Mouse (Mus musculus): ENCODE measurements around the gene Zfp451. TPM values are rescaled to one million over a fixed set of nuclear protein-coding genes. Genes with fewer than 3 reads are reported as not detected.
A peak's percentile ranks its signal among the peaks of the same experiment; 100 is the strongest.

Zfp451 gene
- polyA plus RNA-seq, 1 experiment from 2014 or later = 34.3 TPM

DNA sequence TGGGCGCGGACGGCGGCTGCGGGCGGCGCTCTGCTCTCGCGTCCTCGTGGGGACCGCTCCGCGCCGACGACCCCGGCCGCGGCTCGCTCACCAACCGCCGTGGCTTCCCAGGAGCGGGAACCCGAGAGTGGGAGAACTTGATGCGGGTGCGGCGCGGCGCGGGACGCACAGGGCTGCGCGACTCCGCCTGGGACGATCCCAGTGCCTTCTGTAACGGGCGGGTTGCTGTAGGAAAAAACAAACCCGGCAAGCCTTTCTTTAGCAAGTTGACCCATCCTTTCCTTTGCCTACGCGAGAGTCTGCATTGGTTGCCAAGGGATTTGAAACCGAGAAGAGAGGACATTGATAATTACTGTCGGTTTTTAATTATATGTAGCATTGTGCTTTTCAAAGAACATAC lies 94.2 kb downstream of the Zfp451 start:
- H3K9ac ChIP-seq = peak overlapping the region; percentile 89
- WGBS = under 1% methylated on average over 41 of the region's 41 CpGs
- no peak for TF ChIP-seq CTCF (IDR thresholded peaks at IDR 0.05; ENCODE audit: low read depth)
- peak overlapping the region; percentile 90 for H3K27ac ChIP-seq (ENCODE audit: low read depth)
- peaks cover 26% of the 10 kb centered on the region for H3K36me3 ChIP-seq (ENCODE audit: insufficient read depth)
- H3K4me3 ChIP-seq (ENCODE audit: low read depth, low read length) = peak overlapping the region; percentile 79
- peak; percentile 72 for ATAC-seq (ENCODE audit: insufficient read depth)
- no peaks in the 10 kb centered on the region for H3K9me3 ChIP-seq (ENCODE audit: low read depth, low read length)
- H3K27me3 ChIP-seq (ENCODE audit: insufficient read depth, low read length) = no peaks in the 10 kb centered on the region
- H3K4me1 ChIP-seq (ENCODE audit: insufficient read depth) = peaks cover 4% of the 10 kb centered on the region
- peak overlapping the region; percentile 69 for H3K4me2 ChIP-seq
- no peak for DNase-seq

DNA sequence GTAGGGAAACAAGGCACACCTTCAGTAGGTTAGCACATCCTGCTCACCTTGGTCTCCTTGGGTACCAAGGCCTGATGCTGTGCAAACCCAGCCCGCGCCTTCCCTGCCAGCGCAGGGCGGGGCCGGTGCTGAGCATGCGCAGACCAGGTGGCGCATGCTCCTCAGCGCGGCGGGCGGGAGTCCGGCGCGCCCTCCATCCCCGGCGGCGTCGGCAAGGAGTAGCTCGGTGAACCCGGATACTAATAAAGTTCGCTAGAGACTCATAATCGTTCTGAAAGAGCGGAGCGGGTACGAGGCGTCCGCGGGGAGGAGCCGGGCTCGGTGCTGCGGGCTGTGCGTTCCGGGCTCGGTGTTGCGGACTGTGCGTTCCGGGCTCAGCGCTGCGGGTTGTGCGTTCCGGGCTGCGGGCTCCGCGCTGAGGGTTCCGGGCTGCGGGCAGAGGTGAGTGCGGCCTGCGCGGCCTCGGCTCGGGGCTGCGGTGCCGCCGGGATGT lies 94.6 kb downstream of the Zfp451 start, which contains the start of gene Rab23:
Rab23 (plus strand) TSS at position 155 of the 493 bp plus-strand sequence.
- Histone ChIP-seq H3K4me2 (peak within 1 kb of the TSS; percentile 69), H3K4me1 (ENCODE audit: insufficient read depth) (peaks cover 4% of the 10 kb centered on the region), H3K9ac (peak within 1 kb of the TSS; percentile 89), H3K27ac (ENCODE audit: low read depth) (peak within 1 kb of the TSS; percentile 90), H3K4me3 (ENCODE audit: low read depth, low read length) (peak within 1 kb of the TSS; percentile 79), H3K27me3 (ENCODE audit: insufficient read depth, low read length) (no peaks in the 10 kb centered on the region), H3K9me3 (ENCODE audit: low read depth, low read length) (no peaks in the 10 kb centered on the region), H3K36me3 (ENCODE audit: insufficient read depth) (peaks cover 21% of the 10 kb centered on the region)
- under 1% methylated on average over 54 of the region's 54 CpGs for WGBS
- TF ChIP-seq CTCF (IDR thresholded peaks at IDR 0.05; ENCODE audit: low read depth) = no peak
- DNase-seq (peak; percentile 91), ATAC-seq (ENCODE audit: insufficient read depth) (peak; percentile 97)

DNA sequence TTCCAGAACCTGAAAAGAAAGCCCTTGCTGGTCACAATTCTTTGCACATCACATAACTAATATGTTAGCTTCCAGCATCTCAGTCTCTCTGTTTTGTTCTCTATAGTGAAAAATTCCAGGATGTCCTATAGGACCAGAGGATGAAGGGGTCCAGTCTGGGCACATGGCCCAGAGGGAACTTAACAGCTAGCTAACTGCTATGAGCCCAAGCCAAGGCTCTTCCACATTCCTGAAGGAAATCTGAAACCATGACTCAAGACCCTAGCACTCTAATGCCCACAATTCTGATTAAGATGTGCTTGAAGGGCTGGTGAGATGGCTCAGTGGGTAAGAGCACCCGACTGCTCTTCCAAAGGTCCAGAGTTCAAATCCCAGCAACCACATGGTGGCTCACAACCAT lies 96.8 kb downstream of the Zfp451 start:
- H3K9me3 ChIP-seq (ENCODE audit: low read depth, low read length) = no peaks in the 10 kb centered on the region
- no peak for ATAC-seq (ENCODE audit: insufficient read depth)

DNA sequence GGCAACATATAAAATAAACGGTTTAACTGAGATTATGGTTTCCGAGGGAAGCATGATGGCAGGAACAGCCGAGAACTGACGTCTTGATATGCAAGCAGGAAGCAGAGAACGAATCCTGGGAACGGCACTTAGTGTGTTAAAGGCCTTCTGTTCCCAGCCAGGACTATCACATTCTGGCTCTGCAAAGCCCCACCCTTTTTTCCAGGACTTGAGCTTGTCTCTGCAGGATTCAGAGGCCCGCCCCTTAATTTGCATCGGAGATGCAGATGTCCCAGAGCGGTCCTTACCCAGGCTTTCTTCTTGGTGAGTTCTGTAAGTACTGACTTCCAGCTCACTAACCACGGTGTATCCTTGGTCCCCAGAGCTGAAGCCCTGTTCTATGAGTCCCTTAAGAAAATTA lies 99.6 kb downstream of the Zfp451 start:
- DNase-seq (peak; percentile 64), ATAC-seq (ENCODE audit: insufficient read depth) (no peak)
- no peak overlapping the region for H3K4me3 ChIP-seq (ENCODE audit: low read depth, low read length)
- TF ChIP-seq CTCF (IDR thresholded peaks at IDR 0.05; ENCODE audit: low read depth) = no peak
- H3K4me2 ChIP-seq = no peak overlapping the region
- no peak overlapping the region for H3K27ac ChIP-seq (ENCODE audit: low read depth)
- no peaks in the 10 kb centered on the region for H3K36me3 ChIP-seq (ENCODE audit: insufficient read depth)
- no peaks in the 10 kb centered on the region for H3K9me3 ChIP-seq (ENCODE audit: low read depth, low read length)
- 3% methylated on average over 10 of the region's 10 CpGs for WGBS
- no peak overlapping the region for H3K9ac ChIP-seq
- H3K4me1 ChIP-seq (ENCODE audit: insufficient read depth) = no peaks in the 10 kb centered on the region
- no peaks in the 10 kb centered on the region for H3K27me3 ChIP-seq (ENCODE audit: insufficient read depth, low read length)

More for the DNA sequence above, 96.8 kb downstream of the Zfp451 start:
- Histone ChIP-seq H3K9ac (no peak overlapping the region), H3K27ac (ENCODE audit: low read depth) (no peak overlapping the region), H3K4me3 (ENCODE audit: low read depth, low read length) (no peak overlapping the region), H3K36me3 (ENCODE audit: insufficient read depth) (peaks cover 7% of the 10 kb centered on the region), H3K4me1 (ENCODE audit: insufficient read depth) (peaks cover 4% of the 10 kb centered on the region), H3K4me2 (no peak overlapping the region), H3K27me3 (ENCODE audit: insufficient read depth, low read length) (no peaks in the 10 kb centered on the region)
- no peak for TF ChIP-seq CTCF (IDR thresholded peaks at IDR 0.05; ENCODE audit: low read depth)
- no peak for DNase-seq
- WGBS = 86% methylated on average over 1 of the region's 1 CpGs

DNA sequence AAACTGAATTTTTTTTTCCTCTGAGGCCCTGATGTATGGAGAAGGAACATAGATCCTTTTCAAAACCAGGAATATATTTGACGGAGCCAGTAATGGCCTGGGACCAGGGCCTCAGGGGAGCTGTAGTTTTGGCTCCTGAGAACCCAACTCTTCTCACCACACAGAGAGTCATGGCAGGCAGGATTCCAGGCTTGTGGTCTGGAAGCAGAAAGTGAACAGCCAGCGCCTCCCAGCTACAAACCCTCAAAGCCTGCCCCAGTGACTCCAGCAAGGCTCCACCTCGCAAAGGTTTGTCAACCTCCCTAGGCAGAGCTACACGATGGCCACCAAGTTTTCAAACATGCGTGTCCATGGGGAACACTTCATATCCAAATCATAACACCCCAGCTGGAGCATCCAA lies 102.4 kb downstream of the Zfp451 start:
- Histone ChIP-seq H3K4me1 (ENCODE audit: insufficient read depth) (no peaks in the 10 kb centered on the region), H3K27ac (ENCODE audit: low read depth) (no peak overlapping the region), H3K4me2 (no peak overlapping the region), H3K36me3 (ENCODE audit: insufficient read depth) (no peaks in the 10 kb centered on the region), H3K4me3 (ENCODE audit: low read depth, low read length) (no peak overlapping the region), H3K27me3 (ENCODE audit: insufficient read depth, low read length) (no peaks in the 10 kb centered on the region), H3K9ac (no peak overlapping the region), H3K9me3 (ENCODE audit: low read depth, low read length) (no peaks in the 10 kb centered on the region)
- no peak for ATAC-seq (ENCODE audit: insufficient read depth)
- TF ChIP-seq CTCF (IDR thresholded peaks at IDR 0.05; ENCODE audit: low read depth) = no peak
- no peak for DNase-seq
- 85% methylated on average over 5 of the region's 5 CpGs for WGBS

Other genes with a start within 250 kb of the Zfp451 start
- 42.2 and 46.8 TPM in 2 replicates for gene Prim2, start 144.8 kb downstream of the Zfp451 start, polyA plus RNA-seq (2014; fragmentation: Nextera tagmentation; extraction: Ambion mirVana)
- 22.1 and 23.8 TPM in 2 replicates for gene Rab23, start 94.7 kb downstream of the Zfp451 start, polyA plus RNA-seq (2014; fragmentation: Nextera tagmentation; extraction: Ambion mirVana)
- 39.4 and 43.8 TPM in 2 replicates for gene Bag2, start 56.8 kb downstream of the Zfp451 start, polyA plus RNA-seq (2014; fragmentation: Nextera tagmentation; extraction: Ambion mirVana)
- 0.21 and 1.0 TPM in 2 replicates for gene Bend6, start 93.2 kb upstream of the Zfp451 start, polyA plus RNA-seq (2014; fragmentation: Nextera tagmentation; extraction: Ambion mirVana)
- 15.6 and 16.1 TPM in 2 replicates for gene Dst, start 93.6 kb upstream of the Zfp451 start, polyA plus RNA-seq (2014; fragmentation: Nextera tagmentation; extraction: Ambion mirVana)

All from lung, embryonic 14.5 days (tissue).